Mouse (Mus musculus): ENCODE results near the gene Onecut3. TPM values are rescaled to one million over a fixed set of nuclear protein-coding genes. Genes with fewer than 3 reads are reported as not detected.

Gene Onecut3
- polyA plus RNA-seq, 1 experiment, result not detected

DNA sequence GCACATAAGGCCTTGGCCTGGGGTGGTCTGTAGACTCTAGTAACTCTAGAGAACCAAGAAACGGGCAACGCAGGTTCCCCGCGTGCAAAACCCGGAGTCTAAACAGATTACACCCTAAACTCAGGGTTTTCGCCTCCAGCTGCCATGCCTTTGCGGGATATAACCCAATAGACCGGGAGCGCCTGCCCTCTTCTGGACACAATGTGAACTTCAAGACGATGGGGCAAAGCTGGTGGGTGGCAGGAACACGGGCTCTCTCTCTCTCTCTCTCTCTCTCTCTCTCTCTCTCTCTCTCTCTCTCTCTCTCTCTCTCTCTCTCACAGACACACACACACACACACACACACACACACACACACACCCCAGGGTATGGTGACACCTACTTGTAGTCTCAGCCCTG, 11.6 kb downstream of the Onecut3 start:
- under 1% methylated on average over 11 of the region's 11 CpGs for WGBS
- peaks cover 2% of the 10 kb centered on the region; the same call in 1 of the 2 replicates for H3K4me1 ChIP-seq (ENCODE audit: control insufficient read depth, insufficient read depth, low read length)
- peak; percentile 81 for TF ChIP-seq CTCF (IDR thresholded peaks at IDR 0.05; ENCODE audit: control insufficient read depth, insufficient read depth, low read length)
- TF ChIP-seq POLR2A (IDR thresholded peaks at IDR 0.05; ENCODE audit: borderline replicate concordance, control insufficient read depth, low read depth, low read length), result no peak

DNA sequence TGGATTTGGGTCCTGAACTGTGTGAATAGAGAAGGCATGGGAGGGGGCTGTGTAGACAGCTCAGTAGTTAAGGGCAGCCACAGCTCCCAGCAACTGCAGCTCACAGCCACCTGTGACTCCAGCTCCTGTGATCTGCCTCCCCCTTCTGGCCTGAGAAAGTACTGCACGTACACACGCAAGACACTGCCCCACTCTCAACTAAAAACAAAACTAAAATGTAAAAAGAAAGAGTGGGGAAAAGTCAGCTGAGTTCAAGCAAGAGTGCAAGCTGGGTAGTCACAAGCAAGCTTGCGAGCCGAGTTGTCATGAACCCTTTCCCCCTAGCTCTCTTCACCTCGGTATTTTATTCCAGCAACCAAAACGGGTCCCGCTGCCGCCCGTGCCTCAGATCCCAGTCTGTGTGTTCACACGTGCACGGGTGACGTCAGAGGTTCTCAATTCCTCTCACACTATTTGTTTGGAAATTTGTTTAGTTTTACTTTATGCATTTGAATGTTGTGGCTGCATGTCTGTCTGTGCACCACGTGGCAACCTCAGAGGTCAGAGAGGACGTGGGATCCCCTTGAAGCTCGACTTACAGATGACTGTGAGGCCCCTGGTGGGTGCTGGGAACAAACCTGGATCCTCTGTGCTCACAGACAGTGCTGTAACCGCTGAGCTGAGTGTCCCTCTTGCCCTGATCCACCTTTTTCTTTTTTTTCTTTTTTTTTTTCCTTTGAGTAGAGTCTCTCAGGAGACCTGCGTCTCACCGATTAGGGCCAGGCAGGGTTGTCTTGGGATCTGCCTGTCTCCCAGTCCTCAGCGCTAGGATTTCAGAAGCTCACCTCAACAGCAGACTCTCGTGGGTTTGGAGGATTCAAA, 15.0 kb downstream of the Onecut3 start:
- Histone ChIP-seq H3K4me1 (ENCODE audit: control insufficient read depth, insufficient read depth, low read length) (peaks cover 2% of the 10 kb centered on the region; the same call in 1 of the 2 replicates), H3K4me3 (replicated peaks; ENCODE audit: control insufficient read depth, low read depth, low read length) (peak overlapping the region; percentile 73), H3K27ac (ENCODE audit: control insufficient read depth, insufficient read depth, low read depth, low read length, poor library complexity) (no peak overlapping the region)
- WGBS, result 5% methylated on average over 20 of the region's 20 CpGs
- TF ChIP-seq POLR2A (IDR thresholded peaks at IDR 0.05; ENCODE audit: borderline replicate concordance, control insufficient read depth, low read depth, low read length) (no peak), CTCF (IDR thresholded peaks at IDR 0.05; ENCODE audit: control insufficient read depth, insufficient read depth, low read length) (peak; percentile 97)

More for the DNA sequence above, 11.6 kb downstream of the Onecut3 start:
- Histone ChIP-seq H3K4me3 (replicated peaks; ENCODE audit: control insufficient read depth, low read depth, low read length) (no peak overlapping the region), H3K27ac (ENCODE audit: control insufficient read depth, insufficient read depth, low read depth, low read length, poor library complexity) (no peak overlapping the region)

DNA sequence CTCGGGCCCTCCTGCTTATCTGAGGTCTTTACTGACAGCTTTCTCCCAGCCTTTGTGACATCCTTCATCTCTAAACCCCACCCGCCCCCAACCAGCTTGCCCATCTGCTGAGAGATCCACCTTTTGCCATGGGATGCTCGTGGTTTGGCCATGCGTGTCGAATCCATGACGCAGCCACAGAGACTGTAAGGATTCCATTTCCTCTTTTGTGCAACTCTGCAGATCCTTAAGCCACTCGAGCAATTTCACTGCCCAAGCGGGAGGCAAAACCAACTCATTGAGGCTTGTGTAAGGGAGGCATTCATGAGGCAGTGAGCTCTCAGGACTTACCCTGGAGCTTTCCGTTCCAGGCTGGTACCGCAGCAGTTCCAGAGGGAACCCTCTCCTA, 15.6 kb downstream of the Onecut3 start:
- H3K27ac ChIP-seq (ENCODE audit: control insufficient read depth, insufficient read depth, low read depth, low read length, poor library complexity), result no peak overlapping the region
- no peak overlapping the region for H3K4me3 ChIP-seq (replicated peaks; ENCODE audit: control insufficient read depth, low read depth, low read length)
- WGBS, result 21% methylated on average over 10 of the region's 10 CpGs
- TF ChIP-seq POLR2A (IDR thresholded peaks at IDR 0.05; ENCODE audit: borderline replicate concordance, control insufficient read depth, low read depth, low read length) (no peak), CTCF (IDR thresholded peaks at IDR 0.05; ENCODE audit: control insufficient read depth, insufficient read depth, low read length) (no peak)
- peaks cover 2% of the 10 kb centered on the region; the same call in 1 of the 2 replicates for H3K4me1 ChIP-seq (ENCODE audit: control insufficient read depth, insufficient read depth, low read length)

DNA sequence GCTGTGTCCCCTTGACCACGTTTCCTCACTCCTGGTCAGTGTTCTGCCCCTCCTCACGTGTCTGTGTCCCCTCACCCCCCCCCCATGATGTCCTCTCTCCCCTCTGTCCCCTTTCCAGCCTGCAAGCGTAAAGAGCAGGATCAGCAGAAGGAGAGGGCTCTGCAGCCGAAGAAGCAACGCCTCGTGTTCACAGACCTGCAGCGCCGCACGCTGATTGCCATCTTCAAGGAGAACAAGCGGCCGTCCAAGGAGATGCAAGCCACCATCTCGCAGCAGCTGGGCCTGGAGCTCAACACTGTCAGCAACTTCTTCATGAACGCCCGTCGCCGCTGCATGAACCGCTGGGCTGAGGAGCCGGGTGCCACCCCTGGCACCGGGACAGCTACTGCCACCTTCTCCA, 19.1 kb downstream of the Onecut3 start:
- Histone ChIP-seq H3K27ac (ENCODE audit: control insufficient read depth, insufficient read depth, low read depth, low read length, poor library complexity) (no peak overlapping the region), H3K4me1 (ENCODE audit: control insufficient read depth, insufficient read depth, low read length) (peaks cover 2% of the 10 kb centered on the region; the same call in 1 of the 2 replicates), H3K4me3 (replicated peaks; ENCODE audit: control insufficient read depth, low read depth, low read length) (no peak overlapping the region)
- no peak for TF ChIP-seq CTCF (IDR thresholded peaks at IDR 0.05; ENCODE audit: control insufficient read depth, insufficient read depth, low read length)
- no peak for TF ChIP-seq POLR2A (IDR thresholded peaks at IDR 0.05; ENCODE audit: borderline replicate concordance, control insufficient read depth, low read depth, low read length)
- 18% methylated on average over 19 of the region's 19 CpGs for WGBS

DNA sequence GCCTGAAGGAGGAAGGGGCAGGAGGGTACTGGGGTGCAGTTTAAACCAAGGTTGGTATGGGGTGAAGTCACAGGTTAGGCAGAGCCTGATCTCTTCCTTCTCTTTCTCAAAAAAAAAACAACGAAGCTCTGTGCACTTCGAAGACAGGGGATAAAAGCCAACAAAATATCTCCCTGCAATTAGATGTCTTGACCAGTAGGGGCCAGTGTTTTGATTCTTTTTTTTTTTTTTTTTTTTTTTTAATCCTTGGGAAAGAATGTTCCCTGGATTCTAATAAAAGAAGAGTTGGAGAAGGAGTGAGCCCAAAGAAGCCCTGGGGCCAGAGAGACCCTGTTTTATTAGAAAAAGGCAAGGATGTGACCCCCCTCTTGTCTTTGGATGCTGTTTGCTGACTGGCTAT, 24.7 kb downstream of the Onecut3 start:
- Histone ChIP-seq H3K27ac (ENCODE audit: control insufficient read depth, insufficient read depth, low read depth, low read length, poor library complexity) (no peak overlapping the region), H3K4me3 (replicated peaks; ENCODE audit: control insufficient read depth, low read depth, low read length) (no peak overlapping the region), H3K4me1 (ENCODE audit: control insufficient read depth, insufficient read depth, low read length) (no peaks in the 10 kb centered on the region)
- TF ChIP-seq CTCF (IDR thresholded peaks at IDR 0.05; ENCODE audit: control insufficient read depth, insufficient read depth, low read length) (no peak), POLR2A (IDR thresholded peaks at IDR 0.05; ENCODE audit: borderline replicate concordance, control insufficient read depth, low read depth, low read length) (no peak)
- WGBS, result 70% methylated on average over 2 of the region's 2 CpGs

DNA sequence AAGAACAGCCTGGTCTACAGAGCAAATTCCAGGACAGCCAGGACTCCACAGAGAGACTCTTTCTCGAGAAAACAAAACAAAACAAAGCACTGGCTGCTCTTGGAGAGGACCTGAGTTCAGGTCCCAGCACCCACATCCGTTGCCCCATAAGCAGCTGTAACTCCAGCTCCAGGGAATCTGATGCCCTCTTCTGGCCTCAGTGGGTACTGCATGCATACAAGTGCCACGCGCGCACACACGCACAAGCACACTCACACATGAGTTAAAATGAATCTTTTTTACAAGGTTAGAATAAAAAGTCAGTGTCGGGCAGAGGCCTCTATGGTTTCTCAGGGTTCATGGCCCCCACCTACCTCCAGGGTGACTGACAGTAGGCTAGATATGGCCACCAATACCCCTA, 28.7 kb downstream of the Onecut3 start:
- WGBS, result 91% methylated on average over 7 of the region's 7 CpGs
- Histone ChIP-seq H3K27ac (ENCODE audit: control insufficient read depth, insufficient read depth, low read depth, low read length, poor library complexity) (no peak overlapping the region), H3K4me3 (replicated peaks; ENCODE audit: control insufficient read depth, low read depth, low read length) (no peak overlapping the region), H3K4me1 (ENCODE audit: control insufficient read depth, insufficient read depth, low read length) (no peaks in the 10 kb centered on the region)
- TF ChIP-seq POLR2A (IDR thresholded peaks at IDR 0.05; ENCODE audit: borderline replicate concordance, control insufficient read depth, low read depth, low read length) (no peak), CTCF (IDR thresholded peaks at IDR 0.05; ENCODE audit: control insufficient read depth, insufficient read depth, low read length) (peak; percentile 56)

DNA sequence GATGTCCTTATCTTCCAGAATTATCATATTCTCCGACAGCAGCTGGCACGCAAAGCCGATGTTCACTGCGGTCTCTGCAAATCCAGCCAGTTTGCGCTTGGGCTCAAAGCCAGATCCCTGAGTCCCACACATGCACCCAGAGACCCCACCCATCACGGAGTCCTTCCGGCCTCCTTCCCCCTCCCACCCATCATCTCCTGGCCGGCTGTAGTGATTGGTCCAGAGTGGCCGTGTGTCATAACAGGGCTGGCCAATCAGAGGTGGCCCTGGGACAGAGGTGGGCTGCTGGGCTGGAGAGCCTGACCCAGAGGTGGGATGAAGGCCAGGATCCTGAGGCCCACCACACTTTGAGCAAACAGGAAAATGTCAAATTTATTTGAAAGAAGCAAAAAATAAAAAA, 31.5 kb downstream of the Onecut3 start:
- Histone ChIP-seq H3K4me3 (replicated peaks; ENCODE audit: control insufficient read depth, low read depth, low read length) (no peak overlapping the region), H3K4me1 (ENCODE audit: control insufficient read depth, insufficient read depth, low read length) (no peaks in the 10 kb centered on the region; the same call in 1 of the 2 replicates), H3K27ac (ENCODE audit: control insufficient read depth, insufficient read depth, low read depth, low read length, poor library complexity) (no peak overlapping the region)
- WGBS, result 45% methylated on average over 9 of the region's 9 CpGs
- TF ChIP-seq POLR2A (IDR thresholded peaks at IDR 0.05; ENCODE audit: borderline replicate concordance, control insufficient read depth, low read depth, low read length), result no peak
- no peak for TF ChIP-seq CTCF (IDR thresholded peaks at IDR 0.05; ENCODE audit: control insufficient read depth, insufficient read depth, low read length)

DNA sequence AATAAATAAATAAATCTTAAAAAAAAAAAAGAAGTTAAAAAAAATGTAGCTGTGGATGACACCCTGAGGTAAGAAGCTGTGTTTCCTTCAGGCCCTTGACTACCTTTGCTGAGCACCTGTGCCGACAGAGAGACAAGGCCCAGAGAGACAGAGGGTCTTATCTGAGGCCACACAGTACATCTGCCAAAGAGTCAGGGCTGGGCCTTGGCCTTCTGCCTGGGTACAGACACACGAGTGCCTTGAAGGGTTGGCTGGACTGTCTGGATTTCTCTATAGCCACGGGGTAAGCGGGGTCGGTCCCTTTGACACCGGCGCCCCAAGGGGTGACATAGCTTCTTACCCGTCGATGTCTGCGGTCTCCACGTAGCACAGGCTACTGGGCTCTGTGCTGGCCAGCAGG, 38.1 kb downstream of the Onecut3 start:
- H3K4me1 ChIP-seq (ENCODE audit: control insufficient read depth, insufficient read depth, low read length), result peaks cover 7% of the 10 kb centered on the region
- TF ChIP-seq POLR2A (IDR thresholded peaks at IDR 0.05; ENCODE audit: borderline replicate concordance, control insufficient read depth, low read depth, low read length), result no peak
- TF ChIP-seq CTCF (IDR thresholded peaks at IDR 0.05; ENCODE audit: control insufficient read depth, insufficient read depth, low read length), result no peak
- no peak overlapping the region for H3K4me3 ChIP-seq (replicated peaks; ENCODE audit: control insufficient read depth, low read depth, low read length)
- H3K27ac ChIP-seq (ENCODE audit: control insufficient read depth, insufficient read depth, low read depth, low read length, poor library complexity), result no peak overlapping the region
- 74% methylated on average over 11 of the region's 11 CpGs for WGBS

Data from bone marrow, adult 2 months (tissue).